Mouse (Mus musculus) lung, embryonic 14.5 days (tissue): Measurements from ENCODE around the gene C77080. TPM values are rescaled to one million over a fixed set of nuclear protein-coding genes. Genes with fewer than 3 reads are reported as not detected.

Experiments used
- ATAC-seq: fragments of 200-750 bp; cut with Nextera tagmentation; 2 replicates; pipeline ENCODE4 v1.8.0; 2017; ENCODE audit warnings: mild to moderate bottlenecking, moderate TSS enrichment, moderate library complexity; ENCODE audit not compliant: insufficient read depth
- DNase-seq: peaks from one replicate; pipeline ENCODE4 v3.0.0-alpha.2; 2015
- H3K27ac ChIP-seq: fragments of 300-500 bp; sonication (generic); 2 replicates; pipeline ENCODE4 v1.5.1; 2014; ENCODE audit warnings: low read depth, mild to moderate bottlenecking, moderate library complexity
- H3K27me3 ChIP-seq: fragments of 300-500 bp; sonication (generic); 2 replicates; pipeline ENCODE4 v1.6.1; 2014; ENCODE audit warnings: low read length, control low read depth; ENCODE audit not compliant: insufficient read depth
- H3K36me3 ChIP-seq: fragments of 300-500 bp; sonication (generic); 2 replicates; pipeline ENCODE4 v1.6.1; 2014; ENCODE audit warnings: control low read depth; ENCODE audit not compliant: insufficient read depth
- H3K4me1 ChIP-seq: fragments of 300-500 bp; sonication (generic); 2 replicates; pipeline ENCODE4 v1.6.1; 2014; ENCODE audit warnings: antibody characterized with exemption, control low read depth; ENCODE audit not compliant: insufficient read depth
- H3K4me2 ChIP-seq: fragments of 300-500 bp; sonication (generic); 2 replicates; pipeline ENCODE4 v1.6.1; 2014; ENCODE audit warnings: mild to moderate bottlenecking
- H3K4me3 ChIP-seq: fragments of 300-500 bp; sonication (generic); 2 replicates; pipeline ENCODE4 v1.5.1; 2014; ENCODE audit warnings: low read depth, low read length
- H3K9ac ChIP-seq: fragments of 300-500 bp; sonication (generic); 2 replicates; pipeline ENCODE4 v1.6.1; 2014
- H3K9me3 ChIP-seq: fragments of 300-500 bp; sonication (generic); 2 replicates; pipeline ENCODE4 v1.6.1; 2016; ENCODE audit warnings: low read depth, low read length, control low read depth
- CTCF ChIP-seq: IDR thresholded peaks from 2 replicates; pipeline ENCODE4 v1.5.1; 2016; ENCODE audit warnings: antibody characterized with exemption, low read depth
- WGBS: fragments of 180-500 bp; shearing (Covaris S2); extraction: QIAGEN DNeasy Blood & Tissue Kit; methylation state at CpG from one replicate; pipeline ENCODE4 v1.1.7; 2014; 5-methylcytosine and 5-hydroxymethylcytosine counted together
- polyA plus RNA-seq: library from polyadenylated mRNA; unstranded; fragments of >200 nt; fragmentation: Nextera tagmentation; extraction: Ambion mirVana; gene quantifications from 2 replicates; pipeline ENCODE4 v1.2.1, GENCODE M21; 2014

C77080 gene
- polyA plus RNA-seq: 2.8 and 3.2 TPM in 2 replicates

- Histone ChIP-seq H3K27me3 (no peaks in the 10 kb centered on the region; the same call in 1 of the 2 replicates), H3K9ac (no peak within 1 kb of the TSS), H3K27ac (no peak within 1 kb of the TSS), H3K4me3 (no peak within 1 kb of the TSS), H3K36me3 (no peaks in the 10 kb centered on the region), H3K4me1 (peaks cover 18% of the 10 kb centered on the region), H3K9me3 (no peaks in the 10 kb centered on the region), H3K4me2 (no peak within 1 kb of the TSS)
- no peak for TF ChIP-seq CTCF
- DNase-seq: no peak
- no peak for ATAC-seq
- 10% methylated on average over 4 of the region's 4 CpGs for WGBS
Observed at GRCm38 (mm10) chr4:129261196-129261595, at the start of gene C77080. Gene C77080, minus strand, starts transcription at chr4:129261404.

GRCm38 (mm10) chr4:129307936-129308335 is 46.7 kb upstream of the C77080 start:
- Histone ChIP-seq H3K36me3 (peaks cover 66% of the 10 kb centered on the region), H3K9ac (no peak overlapping the region), H3K4me1 (no peaks in the 10 kb centered on the region), H3K9me3 (no peaks in the 10 kb centered on the region), H3K4me2 (no peak overlapping the region), H3K27ac (no peak overlapping the region), H3K27me3 (no peaks in the 10 kb centered on the region), H3K4me3 (no peak overlapping the region)
- DNase-seq: no peak
- no peak for TF ChIP-seq CTCF
- 82% methylated on average over 1 of the region's 1 CpGs for WGBS
- ATAC-seq: no peak

- H3K4me2 ChIP-seq: no peak overlapping the region
- H3K9ac ChIP-seq: no peak overlapping the region
- no peaks in the 10 kb centered on the region for H3K27me3 ChIP-seq
- no peak for TF ChIP-seq CTCF
- 40% methylated on average over 1 of the region's 1 CpGs for WGBS
- H3K27ac ChIP-seq: no peak overlapping the region
- ATAC-seq: no peak
- H3K4me3 ChIP-seq: no peak overlapping the region
- no peak for DNase-seq
- no peaks in the 10 kb centered on the region for H3K9me3 ChIP-seq
- H3K4me1 ChIP-seq: no peaks in the 10 kb centered on the region
- peaks cover 33% of the 10 kb centered on the region for H3K36me3 ChIP-seq
Observed at GRCm38 (mm10) chr4:129304306-129304705, 43.1 kb upstream of the C77080 start.

GRCm38 (mm10) chr4:129303816-129304215 is 42.6 kb upstream of the C77080 start:
- H3K9me3 ChIP-seq: no peaks in the 10 kb centered on the region
- DNase-seq (no peak), ATAC-seq (no peak)
- WGBS: 80% methylated on average over 9 of the region's 9 CpGs
- H3K4me1 ChIP-seq: no peaks in the 10 kb centered on the region
- TF ChIP-seq CTCF: no peak
- no peak overlapping the region for H3K4me3 ChIP-seq
- H3K27ac ChIP-seq: no peak overlapping the region
- H3K27me3 ChIP-seq: no peaks in the 10 kb centered on the region
- peaks cover 28% of the 10 kb centered on the region for H3K36me3 ChIP-seq
- no peak overlapping the region for H3K4me2 ChIP-seq
- no peak overlapping the region; the same call in 1 of the 2 replicates for H3K9ac ChIP-seq

GRCm38 (mm10) chr4:129303401-129303800 is 42.2 kb upstream of the C77080 start:
- Histone ChIP-seq H3K27ac (no peak overlapping the region), H3K4me1 (no peaks in the 10 kb centered on the region), H3K4me3 (no peak overlapping the region), H3K9ac (no peak overlapping the region), H3K4me2 (no peak overlapping the region), H3K9me3 (no peaks in the 10 kb centered on the region), H3K36me3 (peaks cover 24% of the 10 kb centered on the region), H3K27me3 (no peaks in the 10 kb centered on the region)
- 74% methylated on average over 5 of the region's 5 CpGs for WGBS
- TF ChIP-seq CTCF: no peak
- ATAC-seq: no peak
- DNase-seq: no peak

GRCm38 (mm10) chr4:129299121-129299520 is 37.9 kb upstream of the C77080 start:
- DNase-seq (peak; percentile 32), ATAC-seq (no peak)
- Histone ChIP-seq H3K4me1 (no peaks in the 10 kb centered on the region), H3K27ac (no peak overlapping the region), H3K4me3 (no peak overlapping the region), H3K36me3 (no peaks in the 10 kb centered on the region), H3K9me3 (no peaks in the 10 kb centered on the region), H3K4me2 (no peak overlapping the region), H3K27me3 (0 out of 2 replicates have a peak, but pooled peaks cover under 1% of the 10 kb centered on the region), H3K9ac (no peak overlapping the region)
- 33% methylated on average over 10 of the region's 10 CpGs for WGBS
- TF ChIP-seq CTCF: no peak

- DNase-seq (peak; percentile 84), ATAC-seq (peak; percentile 70)
- 47% methylated on average over 4 of the region's 4 CpGs for WGBS
- Histone ChIP-seq H3K4me1 (no peaks in the 10 kb centered on the region), H3K27ac (no peak overlapping the region), H3K36me3 (no peaks in the 10 kb centered on the region), H3K4me2 (no peak overlapping the region), H3K27me3 (0 out of 2 replicates have a peak, but pooled peaks cover 8% of the 10 kb centered on the region), H3K4me3 (no peak overlapping the region), H3K9ac (no peak overlapping the region), H3K9me3 (no peaks in the 10 kb centered on the region)
- no peak for TF ChIP-seq CTCF
Observed at GRCm38 (mm10) chr4:129297724-129298123, 36.5 kb upstream of the C77080 start.

- no peaks in the 10 kb centered on the region for H3K9me3 ChIP-seq
- no peak overlapping the region for H3K27ac ChIP-seq
- no peak overlapping the region for H3K9ac ChIP-seq
- TF ChIP-seq CTCF: no peak
- no peaks in the 10 kb centered on the region for H3K36me3 ChIP-seq
- H3K27me3 ChIP-seq: 0 out of 2 replicates have a peak, but pooled peaks cover 8% of the 10 kb centered on the region
- no peak overlapping the region for H3K4me3 ChIP-seq
- H3K4me1 ChIP-seq: no peaks in the 10 kb centered on the region
- no peak for ATAC-seq
- H3K4me2 ChIP-seq: no peak overlapping the region
- DNase-seq: no peak
- 50% methylated on average over 7 of the region's 7 CpGs for WGBS
Observed at GRCm38 (mm10) chr4:129296066-129296465, 34.9 kb upstream of the C77080 start.
